Mouse (Mus musculus): ENCODE results near the gene Sfi1.
"Not testable (repeated sequence)": the region's sequence is repeated elsewhere in the genome, so short reads cannot be mapped to it uniquely, and the experiment has no call there.

Gene Sfi1

GRCm38 (mm10) chr11:3173425-3174318, 19.6 kb downstream of the Sfi1 start:
- DNase-seq (ENCODE audit: low read depth, low spot score), result not testable (repeated sequence)

- not testable (repeated sequence) for DNase-seq (ENCODE audit: low read depth, low spot score)
Observed at GRCm38 (mm10) chr11:3172526-3172925, 20.7 kb downstream of the Sfi1 start.

- DNase-seq (ENCODE audit: low read depth, low spot score), result not testable (repeated sequence)
Observed at GRCm38 (mm10) chr11:3171931-3172330, 21.3 kb downstream of the Sfi1 start.

GRCm38 (mm10) chr11:3169042-3169441, 24.2 kb downstream of the Sfi1 start:
- DNase-seq (ENCODE audit: low read depth, low spot score), result not testable (repeated sequence)

- not testable (repeated sequence) for DNase-seq (ENCODE audit: low read depth, low spot score)
Observed at GRCm38 (mm10) chr11:3167571-3168001, 25.7 kb downstream of the Sfi1 start.

- not testable (repeated sequence) for DNase-seq (ENCODE audit: low read depth, low spot score)
Observed at GRCm38 (mm10) chr11:3167129-3167528, 26.1 kb downstream of the Sfi1 start.

GRCm38 (mm10) chr11:3166321-3166720, 26.9 kb downstream of the Sfi1 start:
- not testable (repeated sequence) for DNase-seq (ENCODE audit: low read depth, low spot score)

- not testable (repeated sequence) for DNase-seq (ENCODE audit: low read depth, low spot score)
Observed at GRCm38 (mm10) chr11:3165210-3165782, 28.0 kb downstream of the Sfi1 start.

- not testable (repeated sequence) for DNase-seq (ENCODE audit: low read depth, low spot score)
Observed at GRCm38 (mm10) chr11:3163661-3164060, 29.6 kb downstream of the Sfi1 start.

- DNase-seq (ENCODE audit: low read depth, low spot score), result not testable (repeated sequence)
Observed at GRCm38 (mm10) chr11:3163122-3163521, 30.1 kb downstream of the Sfi1 start.

GRCm38 (mm10) chr11:3162236-3162897, 30.9 kb downstream of the Sfi1 start:
- not testable (repeated sequence) for DNase-seq (ENCODE audit: low read depth, low spot score)

- not testable (repeated sequence) for DNase-seq (ENCODE audit: low read depth, low spot score)
Observed at GRCm38 (mm10) chr11:3161370-3161769, 31.9 kb downstream of the Sfi1 start.

GRCm38 (mm10) chr11:3158800-3159199, 34.5 kb downstream of the Sfi1 start:
- not testable (repeated sequence) for DNase-seq (ENCODE audit: low read depth, low spot score)

- DNase-seq (ENCODE audit: low read depth, low spot score), result not testable (repeated sequence)
Observed at GRCm38 (mm10) chr11:3157996-3158395, 35.3 kb downstream of the Sfi1 start.

- DNase-seq (ENCODE audit: low read depth, low spot score), result not testable (repeated sequence)
Observed at GRCm38 (mm10) chr11:3156991-3157390, 36.3 kb downstream of the Sfi1 start.

GRCm38 (mm10) chr11:3153666-3154397, 39.4 kb downstream of the Sfi1 start:
- DNase-seq (ENCODE audit: low read depth, low spot score), result not testable (repeated sequence)

GRCm38 (mm10) chr11:3151358-3151757, 41.9 kb downstream of the Sfi1 start:
- DNase-seq (ENCODE audit: low read depth, low spot score), result not testable (repeated sequence)

- not testable (repeated sequence) for DNase-seq (ENCODE audit: low read depth, low spot score)
Observed at GRCm38 (mm10) chr11:3150677-3151003, 42.6 kb downstream of the Sfi1 start.

- DNase-seq (ENCODE audit: low read depth, low spot score), result not testable (repeated sequence)
Observed at GRCm38 (mm10) chr11:3150003-3150676, 43.1 kb downstream of the Sfi1 start.

- DNase-seq (ENCODE audit: low read depth, low spot score), result not testable (repeated sequence)
Observed at GRCm38 (mm10) chr11:3149471-3149870, 43.8 kb downstream of the Sfi1 start.

GRCm38 (mm10) chr11:3146806-3147205, 46.5 kb downstream of the Sfi1 start:
- not testable (repeated sequence) for DNase-seq (ENCODE audit: low read depth, low spot score)
